Mouse (Mus musculus) gonadal fat pad, adult 2 months (tissue): ENCODE measurements around the gene Camkk2. TPM values are rescaled to one million over a fixed set of nuclear protein-coding genes. Genes with fewer than 3 reads are reported as not detected.

Experiments
- DNase-seq: peaks from one replicate; pipeline ENCODE4 v3.0.0-alpha.2; 2012; ENCODE audit warnings: low read depth
- polyA plus RNA-seq: library from polyadenylated mRNA; depleted of rRNA; stranded (reverse); fragments of >200 nt; gene quantifications from 2 replicates; pipeline ENCODE4 v1.2.3, GENCODE M21; 2012; rRNA removed

Camkk2 gene
- polyA plus RNA-seq, 1 experiment: 15.7 TPM

DNA sequence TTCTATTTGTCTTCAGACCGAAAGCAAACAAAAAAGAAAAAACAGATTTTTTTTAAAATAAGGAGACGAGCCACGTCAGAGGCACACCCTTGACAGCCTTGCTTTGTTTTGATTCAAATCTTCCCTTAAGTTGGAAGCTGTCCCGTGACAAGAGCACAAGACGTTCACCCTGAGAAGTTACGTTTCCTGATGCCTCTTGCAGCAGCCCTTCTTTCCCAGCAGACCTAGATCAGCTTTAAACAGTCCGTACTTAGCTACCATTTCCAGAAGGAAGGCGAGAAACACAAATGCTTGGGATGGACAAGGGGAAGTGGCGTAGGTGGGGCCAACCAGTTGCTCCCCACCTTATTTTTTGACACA is 80.5 kb downstream of the Camkk2 start:
- no peak for DNase-seq

DNA sequence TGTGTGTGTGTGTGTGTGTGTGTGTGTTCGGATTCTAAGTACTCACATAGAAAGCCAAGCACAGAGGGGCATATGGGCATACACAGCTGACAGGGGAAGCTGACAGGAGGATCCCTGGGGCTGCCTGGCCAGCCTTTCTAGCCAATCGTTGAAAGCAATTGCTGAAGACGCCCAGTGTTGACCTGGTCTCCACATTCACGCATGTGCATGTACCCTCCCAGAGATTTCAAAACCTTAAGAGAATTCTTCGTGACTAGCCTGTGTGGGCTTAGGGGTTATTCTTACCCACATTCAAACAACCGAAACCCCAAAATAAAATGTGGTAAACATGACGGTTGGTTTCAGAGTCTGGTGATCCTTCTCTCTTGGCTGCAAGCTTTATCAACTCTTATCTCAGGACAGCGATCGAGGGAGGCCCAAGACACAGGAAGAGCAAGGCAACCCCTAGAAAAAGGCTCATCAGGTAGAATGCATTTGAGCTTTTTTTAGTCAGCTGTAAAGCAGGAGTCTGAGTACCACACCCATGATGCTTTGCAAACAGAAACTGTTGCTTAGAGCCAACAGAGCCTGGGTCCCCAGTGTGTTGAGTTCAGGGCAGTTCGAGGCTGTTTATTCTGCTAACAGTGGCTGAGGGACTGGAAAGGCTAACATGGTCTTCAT is 81.0 kb downstream of the Camkk2 start:
- DNase-seq: no peak

DNA sequence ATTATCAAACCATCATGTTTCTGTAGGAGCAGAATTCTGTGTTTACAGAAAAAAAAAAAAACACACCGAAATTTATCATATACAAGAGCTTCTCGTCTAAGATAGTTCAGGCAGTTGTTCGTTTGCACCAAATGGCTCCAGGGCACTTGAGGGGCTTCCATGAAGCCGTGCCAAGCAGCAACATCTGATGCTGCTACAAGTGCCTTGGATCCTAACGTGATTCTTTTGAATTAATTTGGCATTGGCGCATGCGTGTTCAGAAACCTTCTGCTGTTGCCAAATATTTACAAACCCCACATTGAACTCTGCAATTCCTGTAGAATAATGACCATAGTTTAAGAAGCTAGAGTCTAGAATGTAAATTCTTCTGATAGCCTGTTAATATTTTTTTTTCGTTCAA is 83.7 kb downstream of the Camkk2 start:
- DNase-seq: no peak

DNA sequence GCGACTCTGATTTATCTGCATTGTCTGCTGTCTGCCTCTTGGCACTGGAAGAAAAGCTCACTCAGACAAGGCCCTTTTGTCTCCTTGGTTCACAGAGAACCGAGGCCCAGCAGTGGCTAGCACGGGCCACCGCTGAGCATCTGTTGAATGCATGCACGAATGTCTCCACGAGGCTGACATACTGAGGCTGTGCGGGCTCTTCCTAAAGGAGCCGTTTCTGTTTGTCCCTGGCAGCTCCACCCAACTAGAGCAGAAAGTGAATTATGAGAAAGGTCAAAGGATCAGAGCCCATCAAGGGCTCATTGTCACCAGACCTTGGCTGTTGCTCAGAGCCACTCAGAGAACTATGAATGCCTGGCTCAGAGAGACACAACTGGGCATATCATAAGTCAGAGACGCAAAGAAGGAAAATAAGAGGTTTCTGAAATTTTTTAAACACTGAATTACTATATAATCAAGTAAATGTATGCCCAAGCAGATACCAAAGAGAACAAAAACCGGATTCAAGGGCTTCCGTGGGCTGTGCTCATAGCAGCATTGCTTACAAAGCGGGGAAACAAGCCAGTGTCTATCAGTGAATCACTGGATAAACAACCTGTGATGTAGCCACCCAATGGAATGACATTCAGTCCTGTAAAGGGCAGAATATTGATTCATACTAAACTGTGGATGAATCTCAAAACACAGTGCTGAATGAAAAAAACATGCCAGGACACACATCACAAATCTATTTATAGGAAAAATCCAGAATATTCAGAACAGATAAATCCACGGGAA is 85.6 kb downstream of the Camkk2 start:
- no peak for DNase-seq

DNA sequence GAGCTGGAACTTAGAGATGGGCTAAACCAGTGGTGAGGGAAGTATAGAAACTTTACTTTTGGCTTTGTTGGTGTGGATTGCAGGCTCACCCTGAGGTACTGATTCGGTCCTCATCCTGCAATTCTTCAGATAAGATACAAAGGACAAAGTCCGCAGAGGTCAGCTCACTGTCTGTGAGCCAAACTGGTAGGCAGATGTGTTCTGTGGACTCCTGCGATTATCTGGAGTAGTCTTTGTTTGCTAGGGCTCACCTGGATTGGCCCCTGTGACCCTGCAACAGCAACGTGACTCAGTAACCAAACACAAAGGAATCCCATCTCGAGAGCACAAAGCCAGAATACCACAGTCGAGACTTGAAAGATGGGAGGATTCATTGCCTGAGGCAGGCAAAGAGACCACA is 88.7 kb downstream of the Camkk2 start:
- no peak for DNase-seq

DNA sequence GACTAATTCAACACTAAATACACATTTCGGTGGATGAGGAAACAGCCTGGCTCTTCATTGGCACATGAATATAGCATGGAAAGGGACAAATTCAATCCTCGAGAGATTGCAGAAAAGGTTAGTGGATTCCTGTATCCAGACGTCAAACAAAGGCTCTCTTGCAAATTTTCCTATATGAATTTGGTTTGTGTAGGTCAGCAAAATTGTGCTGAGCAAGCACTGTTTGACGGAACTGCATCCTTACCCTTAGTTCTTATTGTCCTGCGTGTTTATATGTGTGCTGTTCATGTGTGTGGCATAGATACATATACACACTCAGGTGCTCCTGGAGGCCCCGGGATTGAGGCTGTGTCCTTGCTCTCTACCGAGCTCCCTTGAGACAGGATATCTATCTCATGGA is 90.1 kb downstream of the Camkk2 start:
- DNase-seq: no peak

DNA sequence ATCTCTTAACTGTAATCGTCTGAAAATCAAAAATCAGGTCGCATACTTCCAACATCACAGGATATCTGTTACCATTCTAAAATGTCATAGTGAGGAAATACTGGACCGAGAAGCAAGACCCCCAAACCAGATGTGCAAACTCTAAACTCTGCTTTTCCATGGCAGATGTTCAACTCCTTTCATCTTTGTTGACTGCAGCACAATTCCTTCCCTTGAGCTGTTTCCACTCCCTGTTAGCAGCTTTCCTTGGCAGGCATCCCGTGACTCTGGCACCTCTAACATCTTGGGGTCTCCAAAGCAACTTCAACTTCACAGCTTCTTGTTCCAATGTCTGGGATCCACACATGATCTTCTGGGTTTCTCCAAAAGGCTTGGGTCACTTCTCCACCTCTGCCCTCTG is 91.8 kb downstream of the Camkk2 start:
- no peak for DNase-seq

DNA sequence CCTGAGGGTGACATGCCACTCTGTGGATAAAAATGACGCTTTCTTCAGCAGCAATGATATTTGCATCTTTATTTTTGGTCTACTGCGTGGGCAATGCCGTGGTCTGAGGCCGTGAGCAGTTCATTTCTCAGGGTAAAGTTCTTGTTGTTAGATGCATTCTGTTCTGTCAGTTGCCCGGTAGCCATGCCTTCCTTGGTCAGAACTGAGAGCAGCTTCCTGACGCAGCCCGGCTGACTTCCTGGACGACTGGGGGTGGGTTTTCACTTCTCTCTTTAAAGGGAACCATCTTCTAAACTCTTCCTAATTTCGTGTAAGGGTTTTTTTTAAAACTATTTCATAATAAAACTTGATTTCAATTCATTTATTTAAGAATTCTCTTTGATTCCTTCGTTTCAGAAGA is 95.3 kb downstream of the Camkk2 start:
- no peak for DNase-seq

DNA sequence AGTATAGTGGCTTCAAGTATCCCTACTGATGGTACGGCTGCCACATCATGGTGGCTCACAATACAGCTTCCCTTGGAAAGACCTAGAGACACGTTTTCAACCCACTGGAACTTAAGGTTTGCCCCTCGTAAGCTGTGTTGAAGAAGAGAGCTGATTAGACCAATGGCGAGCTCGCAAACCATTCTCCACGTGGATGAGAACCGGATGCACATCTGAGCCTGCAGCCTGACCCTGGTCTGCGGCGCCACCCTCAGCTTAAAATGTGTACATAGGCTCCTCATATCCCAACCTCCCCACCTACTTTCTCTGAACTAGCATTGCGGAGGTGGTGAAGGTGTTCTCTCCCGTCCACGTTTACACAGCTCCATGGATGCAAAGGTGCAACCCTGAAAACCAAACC is 97.9 kb downstream of the Camkk2 start:
- DNase-seq: no peak

Other genes with a start within 250 kb of the Camkk2 start
- gene Ift81, start 164.9 kb downstream of the Camkk2 start, polyA plus RNA-seq: 3.8 and 5.1 TPM in 2 replicates
- gene P2rx7, start 135.5 kb downstream of the Camkk2 start, polyA plus RNA-seq: 16.7 and 22.6 TPM in 2 replicates
- gene P2rx4, start 71.9 kb downstream of the Camkk2 start, polyA plus RNA-seq: 50.0 and 55.6 TPM in 2 replicates
- gene Anapc5, start 41.9 kb upstream of the Camkk2 start, polyA plus RNA-seq: 272 and 342 TPM in 2 replicates
- gene Rnf34, start 70.6 kb upstream of the Camkk2 start, polyA plus RNA-seq: 16.5 and 17.5 TPM in 2 replicates
- 18.0 and 21.7 TPM in 2 replicates for gene Kdm2b, start 210.4 kb upstream of the Camkk2 start, polyA plus RNA-seq
- 43.4 and 44.0 TPM in 2 replicates for gene Orai1, start 235.7 kb upstream of the Camkk2 start, polyA plus RNA-seq